Mouse (Mus musculus) layer of hippocampus, adult 11-12 months (tissue): ENCODE data around the gene Cflar.
"Not testable (repeated sequence)": the region's sequence is repeated elsewhere in the genome, so short reads cannot be mapped to it uniquely, and the experiment has no call there.

ENCODE experiments used
- DNase-seq: peaks from one replicate; pipeline ENCODE4 v3.0.0; 2022; ENCODE audit warnings: low spot score

The Cflar gene

GRCm38 (mm10) chr1:58775361-58775760, 64.1 kb downstream of the Cflar start:
- no peak for DNase-seq

GRCm38 (mm10) chr1:58777583-58777982, 66.3 kb downstream of the Cflar start:
- no peak for DNase-seq

DNA sequence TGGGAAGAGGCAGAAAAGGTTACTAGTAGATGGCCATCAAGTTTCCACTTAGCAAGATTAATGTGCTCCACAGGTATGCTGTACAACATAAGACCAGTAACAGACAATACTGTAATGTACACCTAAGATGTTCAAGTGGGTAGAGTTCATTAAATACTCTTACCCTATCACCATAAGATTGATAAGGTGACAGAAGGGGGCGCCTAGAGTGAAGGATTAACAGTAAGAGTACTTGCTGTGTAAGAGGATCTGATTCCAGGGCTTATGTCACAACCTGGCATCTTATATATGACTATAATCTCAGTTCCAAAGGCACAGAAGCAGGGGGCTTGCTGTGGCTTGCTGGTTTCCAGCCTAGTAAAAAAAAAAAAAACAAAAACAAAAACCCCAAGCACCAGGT, 66.9 kb downstream of the Cflar start:
- DNase-seq = no peak

GRCm38 (mm10) chr1:58786276-58786675, 75.0 kb downstream of the Cflar start:
- DNase-seq = no peak

GRCm38 (mm10) chr1:58788410-58788809, 77.1 kb downstream of the Cflar start:
- DNase-seq = no peak

- DNase-seq = no peak
Measured at GRCm38 (mm10) chr1:58794705-58795104, 83.4 kb downstream of the Cflar start.

DNA sequence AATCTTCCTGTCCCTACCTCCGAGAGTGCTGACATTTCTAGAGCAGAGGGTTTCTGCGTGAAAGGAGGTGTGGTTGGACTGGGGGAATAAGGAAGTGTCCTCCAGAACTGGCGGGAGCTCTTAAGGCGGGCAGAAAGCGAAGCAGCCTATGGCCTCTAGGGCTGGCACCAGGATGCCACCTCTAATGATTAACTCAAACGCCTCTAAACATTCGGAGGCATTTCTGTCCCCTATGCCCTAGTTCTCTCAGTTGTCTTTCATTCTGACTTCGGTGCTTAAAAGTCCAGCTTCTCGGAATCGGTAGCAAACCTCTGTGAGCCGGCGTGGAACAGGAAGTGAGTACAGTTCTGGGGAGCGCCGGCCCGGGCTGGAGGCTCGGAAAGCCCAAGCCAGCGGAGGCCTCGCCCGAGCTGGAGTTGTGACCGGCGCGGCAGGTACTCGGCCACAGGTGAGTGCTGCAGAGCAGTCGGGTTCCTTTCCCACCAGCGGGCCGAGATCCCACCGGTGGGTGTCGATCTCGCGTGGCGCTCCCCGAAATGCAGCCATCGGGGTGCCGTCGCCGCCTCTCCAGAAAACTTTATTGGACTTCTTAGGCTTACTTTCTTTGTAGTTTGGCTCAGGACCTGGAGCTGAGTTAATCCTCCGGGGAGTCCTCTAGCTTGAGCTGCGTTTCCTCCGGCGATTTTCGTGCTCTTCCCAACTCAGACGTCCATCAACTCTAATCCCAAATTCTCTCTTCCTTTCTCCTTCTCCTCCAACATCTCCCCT, 84.2 kb downstream of the Cflar start, which contains the start of gene Casp8:
TSS of gene Casp8 (plus strand) at position 84 of the 768 bp plus-strand sequence.
- DNase-seq = no peak

GRCm38 (mm10) chr1:58796059-58796363, 84.7 kb downstream of the Cflar start:
- DNase-seq = no peak

GRCm38 (mm10) chr1:58796853-58797252, 85.5 kb downstream of the Cflar start:
- no peak for DNase-seq

- no peak for DNase-seq
Measured at GRCm38 (mm10) chr1:58797370-58797769, 86.1 kb downstream of the Cflar start.

GRCm38 (mm10) chr1:58798911-58799310, 87.6 kb downstream of the Cflar start:
- no peak for DNase-seq

DNA sequence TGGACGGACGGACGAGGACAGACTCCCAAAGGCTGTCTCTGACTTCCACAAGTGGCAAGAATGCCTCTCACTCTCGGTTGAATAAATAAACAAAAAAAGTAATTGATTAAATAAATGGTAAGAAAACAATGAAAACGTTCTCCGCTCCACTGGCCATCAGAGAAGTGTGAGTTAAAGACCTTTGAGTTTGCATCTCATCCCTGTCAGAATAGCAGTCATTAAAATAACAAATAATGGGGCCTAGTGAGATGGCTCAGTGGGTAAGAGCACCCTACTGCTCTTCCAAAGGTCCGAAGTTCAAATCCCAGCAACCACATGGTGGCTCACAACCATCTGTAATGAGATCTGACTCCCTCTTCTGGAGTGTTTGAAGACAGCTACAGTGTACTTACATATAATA, 89.3 kb downstream of the Cflar start:
- DNase-seq = not testable (repeated sequence)

DNA sequence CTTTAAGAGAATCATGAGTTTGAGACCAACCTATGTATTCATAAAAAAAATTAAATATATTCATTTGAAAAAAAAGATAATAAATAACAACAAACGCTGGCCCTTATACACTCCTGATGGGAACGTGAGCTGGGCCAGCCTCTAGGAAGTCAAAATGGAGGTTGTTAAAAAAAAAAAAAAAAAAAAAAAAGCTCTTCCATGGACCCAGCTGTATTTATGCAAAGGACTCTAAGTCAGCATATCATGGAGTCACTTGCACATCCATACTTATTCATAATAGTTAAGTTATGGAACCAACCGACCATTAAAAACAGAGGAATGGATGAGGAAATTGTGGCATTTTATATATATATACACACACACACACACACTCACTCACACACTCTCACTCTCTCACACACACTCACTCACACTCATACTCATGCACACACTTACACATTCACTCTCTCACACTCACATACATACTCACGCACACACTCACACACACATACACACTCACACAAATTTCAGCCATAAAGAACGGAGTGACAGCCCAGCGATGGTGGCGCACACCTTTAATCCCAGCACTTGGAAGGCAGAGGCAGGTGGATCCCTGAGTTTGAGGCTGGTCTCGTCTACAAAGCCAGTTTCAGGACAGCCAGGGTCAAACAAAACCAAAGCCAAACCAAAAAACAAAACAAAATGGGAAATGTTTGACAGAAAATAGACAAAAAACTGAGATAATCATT, 90.4 kb downstream of the Cflar start:
- DNase-seq = no peak

GRCm38 (mm10) chr1:58802322-58803273, 91.3 kb downstream of the Cflar start:
- peak; percentile 26 for DNase-seq

DNA sequence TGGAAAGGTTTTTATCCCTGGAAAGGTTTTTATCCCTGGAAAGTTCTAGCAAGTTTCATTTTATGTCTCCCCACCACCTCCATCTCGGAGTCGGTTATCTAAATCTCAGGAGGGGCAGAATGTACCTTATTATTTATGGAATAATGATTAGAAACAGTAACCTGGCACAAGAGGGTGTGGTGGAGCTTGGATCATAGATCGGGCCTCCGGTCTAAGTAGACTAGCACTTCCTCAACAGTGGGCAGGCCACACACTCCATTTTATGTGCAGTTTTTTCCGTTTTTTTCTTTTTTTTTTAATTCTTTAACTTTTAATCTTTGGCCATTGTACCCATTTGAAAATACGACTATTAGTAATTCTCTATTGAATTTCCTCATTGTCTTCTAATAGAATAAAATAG, 92.2 kb downstream of the Cflar start:
- DNase-seq = no peak

GRCm38 (mm10) chr1:58806651-58807050, 95.3 kb downstream of the Cflar start:
- DNase-seq = no peak
